Mouse (Mus musculus) embryonic facial prominence, embryonic 15.5 days (tissue): ENCODE results near the gene Klhl35. TPM values are rescaled to one million over a fixed set of nuclear protein-coding genes. Genes with fewer than 3 reads are reported as not detected.

Source experiments
- ATAC-seq: fragments of 200-750 bp; cut with Nextera tagmentation; 2 replicates; pipeline ENCODE4 v1.8.0; 2017; ENCODE audit warnings: low read depth, moderate TSS enrichment; ENCODE audit not compliant: insufficient number of reproducible peaks, low FRiP score, low TSS enrichment
- H3K27ac ChIP-seq: fragments of 300-500 bp; sonication (generic); replicated peaks from 2 replicates; pipeline ENCODE4 v1.5.1; 2015; ENCODE audit warnings: mild to moderate bottlenecking, inconsistent platforms
- H3K27me3 ChIP-seq: fragments of 300-500 bp; sonication (generic); 2 replicates; pipeline ENCODE4 v1.6.1; 2015; ENCODE audit warnings: inconsistent platforms
- H3K36me3 ChIP-seq: fragments of 300-500 bp; sonication (generic); 2 replicates; pipeline ENCODE4 v1.6.1; 2015; ENCODE audit warnings: mild to moderate bottlenecking, inconsistent platforms
- H3K4me1 ChIP-seq: fragments of 300-500 bp; sonication (generic); 2 replicates; pipeline ENCODE4 v1.6.1; 2015; ENCODE audit warnings: inconsistent platforms
- H3K4me2 ChIP-seq: fragments of 300-500 bp; sonication (generic); replicated peaks from 2 replicates; pipeline ENCODE4 v1.6.1; 2015; ENCODE audit warnings: mild to moderate bottlenecking, inconsistent platforms
- H3K4me3 ChIP-seq: fragments of 300-500 bp; sonication (generic); replicated peaks from 2 replicates; pipeline ENCODE4 v1.5.1; 2015; ENCODE audit warnings: mild to moderate bottlenecking, inconsistent platforms
- H3K9ac ChIP-seq: fragments of 300-500 bp; sonication (generic); 2 replicates; pipeline ENCODE4 v1.6.1; 2015; ENCODE audit warnings: inconsistent platforms
- H3K9me3 ChIP-seq: fragments of 300-500 bp; sonication (generic); replicated peaks from 2 replicates; pipeline ENCODE4 v1.6.1; 2016; ENCODE audit warnings: inconsistent platforms
- WGBS: fragments of 180-500 bp; shearing (Covaris S2); methylation state at CpG from one replicate; pipeline ENCODE4 v1.1.7; 2015; 5-methylcytosine and 5-hydroxymethylcytosine counted together
- polyA plus RNA-seq: library from polyadenylated mRNA; unstranded; fragments of >200 nt; fragmentation: Nextera tagmentation; extraction: Ambion mirVana; gene quantifications from 2 replicates; pipeline ENCODE4 v1.2.1, GENCODE M21; 2015

Klhl35 gene
- polyA plus RNA-seq, 1 experiment from 2014 or later = 0.96 TPM

DNA sequence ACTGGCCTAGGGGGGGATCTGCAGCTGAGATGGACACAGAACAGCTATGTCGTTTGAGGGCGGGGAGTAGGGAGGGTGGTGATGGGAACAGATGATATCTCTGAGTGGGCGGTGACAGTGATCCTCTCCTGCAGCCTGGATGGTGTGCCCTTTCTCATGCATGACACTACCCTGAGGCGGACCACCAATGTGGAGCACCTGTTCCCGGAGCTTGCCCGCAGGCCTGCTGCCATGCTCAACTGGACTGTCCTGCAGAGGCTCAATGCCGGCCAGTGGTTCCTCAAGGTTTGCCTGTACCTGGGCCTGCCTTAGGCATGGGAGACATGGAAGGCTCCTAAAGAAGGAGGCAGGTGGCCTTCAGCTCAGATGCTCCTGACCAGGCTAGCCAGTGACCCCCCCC, 12.9 kb upstream of the Klhl35 start:
- Histone ChIP-seq H3K36me3 (no peaks in the 10 kb centered on the region), H3K27me3 (no peaks in the 10 kb centered on the region), H3K9ac (no peak overlapping the region), H3K9me3 (no peaks in the 10 kb centered on the region), H3K4me1 (peaks cover 13% of the 10 kb centered on the region; the same call in 1 of the 2 replicates), H3K4me2 (no peak overlapping the region), H3K27ac (no peak overlapping the region), H3K4me3 (no peak overlapping the region)
- WGBS = 84% methylated on average over 7 of the region's 7 CpGs
- ATAC-seq = no peak; the same call in 1 of the 2 replicates

DNA sequence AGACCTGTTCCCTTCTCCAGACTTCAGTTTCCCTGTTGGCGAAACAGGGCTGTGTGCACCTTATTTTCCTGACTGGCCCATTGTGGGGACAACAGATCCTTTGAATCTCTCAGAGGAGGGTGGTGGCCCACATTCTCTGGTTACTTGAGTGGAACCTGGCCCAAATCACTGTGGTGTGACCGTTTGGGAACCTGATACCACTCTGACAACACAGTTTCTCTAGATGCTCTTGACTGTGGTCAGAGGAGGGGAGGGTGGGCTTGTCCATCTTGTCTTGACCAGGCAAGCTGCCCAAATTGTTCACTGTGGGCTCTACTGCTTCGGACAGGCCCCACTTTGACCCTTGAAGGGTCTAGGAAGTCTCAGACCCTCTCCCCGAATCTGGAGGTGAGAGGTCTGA, 11.8 kb upstream of the Klhl35 start:
- ATAC-seq = no peak
- no peak overlapping the region for H3K4me3 ChIP-seq
- no peak overlapping the region for H3K27ac ChIP-seq
- no peaks in the 10 kb centered on the region for H3K27me3 ChIP-seq
- 58% methylated on average over 4 of the region's 4 CpGs for WGBS
- H3K4me1 ChIP-seq = peaks cover 13% of the 10 kb centered on the region; the same call in 1 of the 2 replicates
- no peak overlapping the region for H3K9ac ChIP-seq
- H3K4me2 ChIP-seq = no peak overlapping the region
- H3K36me3 ChIP-seq = no peaks in the 10 kb centered on the region; the same call in 1 of the 2 replicates
- H3K9me3 ChIP-seq = no peaks in the 10 kb centered on the region

DNA sequence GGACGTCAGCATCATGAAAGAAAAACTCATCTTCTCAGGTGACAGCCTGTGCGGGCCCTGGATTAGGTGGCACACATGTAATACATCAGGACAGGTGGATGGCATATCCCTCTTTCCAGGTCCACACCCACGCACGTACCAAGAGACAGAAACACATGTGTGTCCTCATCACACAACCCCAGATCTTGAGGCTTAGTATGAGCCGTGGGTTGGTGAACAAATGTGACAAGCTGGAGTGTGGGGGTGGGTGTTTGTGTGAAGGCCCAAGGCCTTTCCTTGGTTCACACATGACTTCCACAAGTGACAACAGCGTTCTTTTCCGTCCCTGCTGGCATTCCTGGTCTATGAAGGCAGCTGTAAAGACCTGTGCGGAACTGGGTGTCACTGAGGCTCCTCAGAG, 7.0 kb upstream of the Klhl35 start:
- Histone ChIP-seq H3K4me2 (no peak overlapping the region), H3K9ac (no peak overlapping the region), H3K4me1 (0 out of 2 replicates have a peak, but pooled peaks cover 5% of the 10 kb centered on the region), H3K27me3 (no peaks in the 10 kb centered on the region), H3K4me3 (no peak overlapping the region), H3K9me3 (no peaks in the 10 kb centered on the region), H3K27ac (no peak overlapping the region), H3K36me3 (peaks cover 8% of the 10 kb centered on the region; the same call in 1 of the 2 replicates)
- WGBS = 73% methylated on average over 8 of the region's 8 CpGs
- ATAC-seq = no peak

DNA sequence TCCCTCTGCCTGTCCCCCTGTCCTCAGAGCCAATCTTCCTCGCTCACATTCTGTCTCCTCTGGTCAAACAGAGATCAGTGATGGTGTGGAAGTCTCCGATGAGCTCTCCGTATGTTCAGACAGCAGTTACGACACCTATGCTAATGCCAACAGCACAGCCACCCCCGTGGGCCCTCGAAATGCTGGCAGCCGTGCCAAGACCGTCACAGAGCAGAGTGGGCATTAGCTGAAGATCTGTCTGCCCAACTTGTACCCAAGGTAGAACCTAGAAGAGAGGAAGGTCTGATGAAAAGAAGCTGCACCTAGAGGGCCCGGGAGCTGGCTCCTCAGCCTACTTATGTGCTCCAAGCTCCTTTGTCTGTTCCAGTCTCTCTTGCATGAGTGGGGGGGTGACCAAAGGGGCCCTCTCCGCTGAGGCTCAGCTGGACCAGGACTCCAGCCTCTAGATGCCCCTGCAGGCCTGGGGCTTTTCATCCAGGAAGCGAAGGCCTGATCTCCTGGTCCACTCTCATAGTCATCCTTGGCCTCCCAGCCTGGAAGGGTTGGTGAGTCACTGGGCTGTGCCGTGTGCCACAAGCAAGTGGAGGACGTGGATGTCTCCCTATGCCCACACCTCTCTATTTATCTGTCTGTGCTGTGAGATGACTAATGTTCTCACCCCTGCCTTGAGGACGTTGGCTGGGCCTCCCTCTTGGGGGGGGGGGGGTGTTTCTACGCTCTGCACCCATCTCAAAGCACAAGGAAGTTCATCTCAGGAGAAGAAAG, 5.7 kb upstream of the Klhl35 start:
- H3K36me3 ChIP-seq = peaks cover 8% of the 10 kb centered on the region
- H3K9ac ChIP-seq = no peak overlapping the region
- H3K27ac ChIP-seq = no peak overlapping the region
- no peaks in the 10 kb centered on the region for H3K9me3 ChIP-seq
- H3K27me3 ChIP-seq = no peaks in the 10 kb centered on the region
- H3K4me3 ChIP-seq = no peak overlapping the region
- no peak overlapping the region for H3K4me2 ChIP-seq
- no peak for ATAC-seq
- WGBS = 87% methylated on average over 15 of the region's 15 CpGs
- peaks cover 6% of the 10 kb centered on the region; the same call in 1 of the 2 replicates for H3K4me1 ChIP-seq

DNA sequence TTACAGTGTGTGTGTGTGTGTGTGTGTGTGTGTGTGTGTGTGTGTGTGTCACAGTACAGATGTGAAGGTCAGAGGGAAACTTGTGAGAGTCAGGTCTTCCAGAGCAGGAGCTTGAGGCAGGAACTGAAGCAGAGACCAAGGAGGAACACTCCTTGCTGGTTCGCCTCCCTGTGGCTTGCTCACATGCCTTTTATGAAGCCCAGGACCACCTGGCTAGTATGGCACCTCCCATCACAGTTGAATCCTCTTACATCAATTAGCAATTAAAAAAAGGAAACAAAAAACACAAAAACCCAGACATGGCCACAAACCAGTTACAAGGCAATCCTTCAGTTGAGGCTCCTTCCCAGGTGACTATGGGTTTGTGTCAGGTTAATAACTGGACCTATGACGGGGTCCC, 2.7 kb upstream of the Klhl35 start:
- peaks cover 35% of the 10 kb centered on the region for H3K4me1 ChIP-seq
- no peak for ATAC-seq
- no peak overlapping the region for H3K27ac ChIP-seq
- WGBS = 72% methylated on average over 2 of the region's 2 CpGs
- H3K4me3 ChIP-seq = no peak overlapping the region
- no peak overlapping the region for H3K9ac ChIP-seq
- peaks cover 12% of the 10 kb centered on the region for H3K36me3 ChIP-seq
- H3K9me3 ChIP-seq = no peaks in the 10 kb centered on the region
- H3K27me3 ChIP-seq = no peaks in the 10 kb centered on the region
- no peak overlapping the region for H3K4me2 ChIP-seq

DNA sequence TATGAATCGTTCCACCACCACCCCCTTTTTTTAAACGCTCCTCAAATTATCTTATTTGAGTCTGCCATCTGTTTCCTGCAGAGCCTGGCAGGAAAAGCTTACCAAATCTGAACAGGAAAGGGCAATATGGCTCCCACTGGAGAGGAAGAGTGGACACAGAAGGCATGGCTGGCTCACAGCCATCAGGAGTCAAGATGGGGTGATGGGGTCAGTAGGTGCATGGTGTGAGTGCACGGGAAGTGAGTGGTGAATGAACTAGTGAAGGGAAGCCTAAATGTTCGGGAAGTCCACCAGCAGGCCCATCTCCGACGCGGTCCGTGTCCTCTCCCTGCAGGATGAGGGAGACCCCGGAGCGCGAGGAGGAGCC, 2.1 kb downstream of the Klhl35 start:
- Histone ChIP-seq H3K36me3 (peaks cover 18% of the 10 kb centered on the region), H3K9me3 (no peaks in the 10 kb centered on the region), H3K9ac (peak overlapping the region; percentile 74), H3K4me2 (peak overlapping the region; percentile 82), H3K4me3 (peak overlapping the region; percentile 63), H3K4me1 (peaks cover 41% of the 10 kb centered on the region), H3K27ac (peak overlapping the region; percentile 96), H3K27me3 (no peaks in the 10 kb centered on the region)
- no peak for ATAC-seq
- 16% methylated on average over 11 of the region's 11 CpGs for WGBS

DNA sequence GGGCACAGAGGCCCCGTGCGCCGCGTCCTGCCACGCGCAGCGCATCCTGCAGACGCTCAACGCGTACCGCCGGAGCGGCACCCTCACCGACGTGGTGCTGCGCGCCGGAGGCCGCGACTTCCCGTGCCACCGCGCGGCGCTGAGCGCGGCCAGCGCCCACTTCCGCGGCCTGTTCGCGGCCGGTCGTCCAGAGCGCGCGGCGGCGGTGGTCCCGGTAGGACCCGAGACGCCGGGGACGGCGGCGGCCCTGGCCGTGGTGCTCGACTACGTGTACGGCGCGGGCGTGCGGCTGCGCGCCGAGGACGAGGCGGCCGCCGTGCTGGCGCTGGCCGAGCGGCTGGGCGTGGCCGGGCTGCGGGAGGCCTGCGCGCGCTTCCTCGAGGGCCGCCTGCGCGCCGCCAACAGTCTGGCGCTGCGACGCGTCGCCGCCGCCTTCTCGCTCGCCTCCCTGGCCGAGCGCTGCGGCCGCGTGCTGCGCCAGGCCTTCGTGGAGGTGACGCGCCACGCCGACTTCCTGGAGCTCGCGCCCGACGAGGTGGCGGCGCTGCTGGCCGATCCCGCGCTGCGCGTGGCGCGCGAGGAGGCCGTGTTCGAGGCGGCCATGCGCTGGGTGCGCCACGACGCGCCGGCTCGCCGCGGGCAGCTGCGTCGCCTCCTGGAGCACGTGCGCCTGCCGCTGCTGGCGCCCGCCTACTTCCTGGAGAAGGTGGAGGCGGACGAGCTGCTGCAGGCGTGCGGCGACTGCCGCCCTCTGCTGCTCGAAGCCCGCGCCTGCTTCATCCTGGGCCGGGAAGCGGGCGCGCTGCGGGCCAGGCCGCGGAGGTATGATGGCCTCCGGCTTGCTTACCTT, 2.7 kb downstream of the Klhl35 start:
- no peaks in the 10 kb centered on the region for H3K9me3 ChIP-seq
- WGBS = under 1% methylated on average over 133 of the region's 145 CpGs
- H3K9ac ChIP-seq = peak overlapping the region; percentile 74
- H3K4me1 ChIP-seq = peaks cover 41% of the 10 kb centered on the region
- no peaks in the 10 kb centered on the region for H3K27me3 ChIP-seq
- H3K36me3 ChIP-seq = peaks cover 24% of the 10 kb centered on the region
- ATAC-seq = peak; percentile 85
- peak overlapping the region; percentile 63 for H3K4me3 ChIP-seq
- H3K27ac ChIP-seq = peak overlapping the region; percentile 96
- peak overlapping the region; percentile 82 for H3K4me2 ChIP-seq

DNA sequence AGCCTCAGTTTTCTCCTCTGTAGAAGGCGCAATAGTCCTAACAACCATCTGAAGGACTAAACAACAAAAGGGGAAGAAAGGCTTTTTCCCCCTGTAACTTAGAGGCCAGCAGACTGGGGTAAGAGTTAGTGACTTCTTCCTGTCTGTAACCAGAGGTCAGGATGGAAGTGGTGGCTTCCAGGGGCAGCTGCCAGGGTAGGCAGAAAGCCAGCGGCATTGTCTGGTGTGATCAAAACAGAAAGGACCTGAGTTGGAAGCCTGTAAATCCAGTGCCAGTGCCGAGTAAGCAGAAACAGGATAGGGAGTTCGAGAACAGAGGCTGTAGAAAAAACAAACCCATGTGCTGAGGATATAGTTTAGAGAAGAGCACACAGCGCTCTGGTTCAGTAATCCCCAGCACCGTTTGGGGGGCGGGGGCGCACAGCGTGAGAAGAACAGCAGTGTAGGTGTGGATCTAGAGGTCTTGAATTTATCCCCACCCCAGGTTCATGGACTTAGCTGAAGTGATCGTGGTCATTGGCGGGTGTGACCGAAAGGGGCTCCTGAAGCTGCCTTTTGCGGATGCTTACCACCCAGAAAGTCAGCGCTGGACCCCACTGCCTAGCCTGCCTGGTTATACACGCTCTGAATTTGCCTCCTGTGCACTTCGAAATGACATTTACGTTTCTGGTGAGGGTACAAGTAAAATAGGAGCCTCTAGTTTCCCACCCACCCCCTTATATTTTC, 4.0 kb downstream of the Klhl35 start:
- Histone ChIP-seq H3K9me3 (no peaks in the 10 kb centered on the region), H3K36me3 (peaks cover 38% of the 10 kb centered on the region), H3K9ac (no peak overlapping the region), H3K27me3 (no peaks in the 10 kb centered on the region), H3K27ac (peak overlapping the region; percentile 96; the same call in 1 of the 2 replicates), H3K4me2 (no peak overlapping the region), H3K4me3 (no peak overlapping the region), H3K4me1 (peaks cover 41% of the 10 kb centered on the region)
- ATAC-seq = no peak
- 78% methylated on average over 17 of the region's 17 CpGs for WGBS

DNA sequence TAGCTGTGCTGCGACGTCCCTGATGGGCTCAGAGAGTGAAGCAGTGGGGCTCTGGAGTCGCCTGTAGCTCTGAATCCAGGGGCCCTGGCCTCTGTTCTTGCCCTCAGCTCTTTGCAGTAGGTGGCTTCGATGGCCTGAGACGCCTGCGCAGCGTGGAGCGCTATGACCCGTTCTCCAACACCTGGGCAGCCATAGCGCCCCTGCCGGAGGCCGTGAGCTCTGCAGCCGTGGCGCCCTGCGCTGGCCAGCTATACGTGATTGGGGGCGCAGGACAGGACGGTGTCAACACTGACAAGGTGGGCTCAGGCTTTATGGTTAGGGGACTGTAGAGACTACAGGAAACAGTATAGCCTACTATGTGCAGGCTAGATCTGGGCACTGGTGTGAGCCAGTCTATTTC, 5.8 kb downstream of the Klhl35 start:
- no peaks in the 10 kb centered on the region for H3K27me3 ChIP-seq
- 62% methylated on average over 18 of the region's 18 CpGs for WGBS
- no peak for ATAC-seq
- no peak overlapping the region for H3K4me2 ChIP-seq
- no peak overlapping the region for H3K27ac ChIP-seq
- no peaks in the 10 kb centered on the region for H3K9me3 ChIP-seq
- H3K9ac ChIP-seq = no peak overlapping the region
- no peak overlapping the region for H3K4me3 ChIP-seq
- peaks cover 25% of the 10 kb centered on the region for H3K4me1 ChIP-seq
- H3K36me3 ChIP-seq = peaks cover 48% of the 10 kb centered on the region

DNA sequence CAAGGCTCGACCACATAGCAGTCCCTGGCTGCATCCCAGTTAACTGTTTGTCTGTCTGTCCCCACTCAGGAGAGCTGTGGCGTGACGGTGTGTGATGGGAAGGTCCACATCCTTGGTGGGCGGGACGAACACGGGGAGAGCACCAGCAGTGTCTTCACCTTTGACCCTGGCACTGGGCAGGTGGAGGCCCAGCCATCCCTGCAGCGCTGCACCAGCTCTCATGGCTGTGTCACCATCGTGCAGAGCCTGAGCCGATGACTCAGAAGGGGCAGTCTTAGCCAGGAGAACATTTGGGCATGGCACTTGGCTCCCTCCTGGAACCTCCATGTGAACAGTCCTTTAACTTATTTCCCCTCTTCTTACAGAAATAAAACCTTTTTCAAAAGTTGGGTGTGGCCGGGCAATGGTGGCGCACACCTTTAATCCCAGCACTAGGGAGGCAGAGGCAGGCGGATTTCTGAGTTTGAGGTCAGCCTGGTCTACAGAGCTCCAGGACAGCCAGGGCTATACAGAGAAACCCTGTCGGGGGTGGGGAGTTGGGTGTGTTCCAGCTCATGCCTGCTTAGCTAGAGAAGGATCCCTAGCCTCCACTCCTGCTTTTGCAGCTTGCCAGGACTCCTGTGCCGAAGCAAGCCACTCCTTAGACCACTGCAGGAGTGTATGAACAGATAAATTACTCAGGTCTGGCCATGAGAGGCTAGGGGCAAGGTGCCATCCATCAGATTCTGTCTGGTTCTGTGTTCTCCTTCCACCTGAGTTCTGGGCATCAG, 8.0 kb downstream of the Klhl35 start:
- Histone ChIP-seq H3K4me3 (no peak overlapping the region), H3K27ac (no peak overlapping the region), H3K9ac (no peak overlapping the region), H3K9me3 (no peaks in the 10 kb centered on the region), H3K4me1 (peaks cover 8% of the 10 kb centered on the region), H3K4me2 (no peak overlapping the region), H3K36me3 (peaks cover 70% of the 10 kb centered on the region), H3K27me3 (no peaks in the 10 kb centered on the region)
- ATAC-seq = no peak
- WGBS = 83% methylated on average over 14 of the region's 14 CpGs
